Mouse (Mus musculus) spleen, adult 2 months (tissue): Measurements from ENCODE around the gene Selenon. TPM values are rescaled to one million over a fixed set of nuclear protein-coding genes. Genes with fewer than 3 reads are reported as not detected.

ENCODE experiments used
- DNase-seq, 2 experiments: peaks; one replicate each; pipeline versions ENCODE4 v3.0.0 to v3.0.0-alpha.2; 2012 to 2021; ENCODE audit warnings: low spot score in 2 of 2, low read depth in 1 of 2
- H3K27ac ChIP-seq: fragments of 200-500 bp; 2 replicates; pipeline ENCODE4 v1.5.1; 2012; ENCODE audit warnings: low read length, inconsistent platforms; ENCODE audit not compliant: insufficient read depth
- H3K27me3 ChIP-seq: fragments of 200-500 bp; 2 replicates; pipeline ENCODE4 v1.6.1; 2012; ENCODE audit warnings: mild to moderate bottlenecking, moderate library complexity, low read length, inconsistent platforms; ENCODE audit not compliant: control insufficient read depth, insufficient read depth
- H3K36me3 ChIP-seq: fragments of 200-500 bp; 2 replicates; pipeline ENCODE4 v1.6.1; 2012; ENCODE audit warnings: mild to moderate bottlenecking, low read length, inconsistent platforms; ENCODE audit not compliant: control insufficient read depth, insufficient read depth
- H3K4me1 ChIP-seq: fragments of 200-500 bp; 2 replicates; pipeline ENCODE4 v1.6.1; 2011; ENCODE audit warnings: inconsistent platforms; ENCODE audit not compliant: control insufficient read depth, insufficient read depth, insufficient read length
- H3K4me3 ChIP-seq: fragments of 200-500 bp; 2 replicates; pipeline ENCODE4 v1.5.1; 2011; ENCODE audit warnings: mild to moderate bottlenecking, inconsistent platforms; ENCODE audit not compliant: insufficient read depth, insufficient read length; ENCODE audit errors: extremely low read depth
- CTCF ChIP-seq: fragments of 200-500 bp; IDR thresholded peaks from 2 replicates; pipeline ENCODE4 v1.5.1; 2011; ENCODE audit warnings: mild to moderate bottlenecking, inconsistent platforms; ENCODE audit not compliant: insufficient read depth, insufficient read length, insufficient replicate concordance; ENCODE audit errors: extremely low read depth
- POLR2A ChIP-seq: fragments of 200-500 bp; IDR thresholded peaks from 2 replicates; pipeline ENCODE4 v1.6.1; 2011; ENCODE audit warnings: low read depth, low read length, inconsistent platforms
- WGBS: fragments of 180-500 bp; shearing (Covaris S2); methylation state at CpG from one replicate; pipeline ENCODE4 v1.1.7; 2018; 5-methylcytosine and 5-hydroxymethylcytosine counted together
- polyA plus RNA-seq: library from polyadenylated mRNA; depleted of rRNA; stranded (reverse); fragments of >200 nt; gene quantifications from 2 replicates; pipeline ENCODE4 v1.2.3, GENCODE M21; 2012

Selenon gene
- polyA plus RNA-seq, 1 experiment, result 8.3 TPM

DNA sequence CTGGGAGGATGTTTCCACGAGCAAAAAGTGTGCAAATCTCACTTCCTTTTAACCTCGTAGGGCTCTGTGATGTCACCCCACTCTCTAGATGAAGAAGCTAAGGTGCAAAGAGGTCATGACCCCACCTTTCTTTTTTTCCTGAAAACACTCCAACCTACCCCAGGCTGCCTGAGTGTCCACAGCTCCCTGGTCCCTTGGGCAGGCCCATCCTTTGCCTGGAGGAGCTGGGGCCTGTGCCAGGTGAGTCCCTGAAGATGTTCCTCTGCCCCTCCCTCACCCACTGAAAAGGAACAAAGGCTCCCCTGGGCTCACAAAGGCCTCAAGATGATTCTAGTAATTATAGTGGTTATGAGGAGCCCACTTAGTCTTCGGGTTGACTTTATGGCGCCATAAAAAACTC, 40.5 kb upstream of the Selenon start:
- no peaks in the 10 kb centered on the region for H3K36me3 ChIP-seq
- no peak for DNase-seq
- no peaks in the 10 kb centered on the region for H3K27me3 ChIP-seq
- 40% methylated on average over 4 of the region's 4 CpGs for WGBS
- TF ChIP-seq CTCF (no peak), POLR2A (no peak)
- 0 out of 2 replicates have a peak overlapping the region, but pooled peaks have one; percentile 11 for H3K27ac ChIP-seq
- no peak overlapping the region for H3K4me3 ChIP-seq
- peaks cover 28% of the 10 kb centered on the region; the same call in 1 of the 2 replicates for H3K4me1 ChIP-seq

GRCm38 (mm10) chr4:134591506-134592061, 39.6 kb upstream of the Selenon start:
- no peak overlapping the region for H3K27ac ChIP-seq

GRCm38 (mm10) chr4:134590227-134590926, 38.4 kb upstream of the Selenon start:
- peak; percentile 47; the same call in 1 of the 2 replicates for TF ChIP-seq CTCF
- no peak for TF ChIP-seq POLR2A
- no peak overlapping the region for H3K4me3 ChIP-seq
- WGBS, result 89% methylated on average over 10 of the region's 10 CpGs
- no peak for DNase-seq
- peaks cover 28% of the 10 kb centered on the region; the same call in 1 of the 2 replicates for H3K4me1 ChIP-seq
- H3K27me3 ChIP-seq, result no peaks in the 10 kb centered on the region
- no peaks in the 10 kb centered on the region for H3K36me3 ChIP-seq
- H3K27ac ChIP-seq, result no peak overlapping the region

More at GRCm38 (mm10) chr4:134591506-134592061, 39.6 kb upstream of the Selenon start:
- H3K27me3 ChIP-seq, result no peaks in the 10 kb centered on the region
- H3K4me3 ChIP-seq, result no peak overlapping the region
- no peak for DNase-seq
- H3K36me3 ChIP-seq, result no peaks in the 10 kb centered on the region
- 84% methylated on average over 11 of the region's 11 CpGs for WGBS
- TF ChIP-seq CTCF, result no peak
- no peak for TF ChIP-seq POLR2A
- peaks cover 28% of the 10 kb centered on the region; the same call in 1 of the 2 replicates for H3K4me1 ChIP-seq

GRCm38 (mm10) chr4:134589786-134590185, 37.8 kb upstream of the Selenon start:
- no peak overlapping the region for H3K4me3 ChIP-seq
- peaks cover 28% of the 10 kb centered on the region; the same call in 1 of the 2 replicates for H3K4me1 ChIP-seq
- no peaks in the 10 kb centered on the region for H3K36me3 ChIP-seq
- H3K27ac ChIP-seq, result no peak overlapping the region
- WGBS, result 93% methylated on average over 9 of the region's 9 CpGs
- no peak for DNase-seq
- TF ChIP-seq CTCF (no peak), POLR2A (no peak)
- H3K27me3 ChIP-seq, result no peaks in the 10 kb centered on the region

GRCm38 (mm10) chr4:134588951-134589350, 37.0 kb upstream of the Selenon start:
- no peak overlapping the region for H3K4me3 ChIP-seq
- no peaks in the 10 kb centered on the region for H3K36me3 ChIP-seq
- 68% methylated on average over 5 of the region's 5 CpGs for WGBS
- peaks cover 28% of the 10 kb centered on the region; the same call in 1 of the 2 replicates for H3K4me1 ChIP-seq
- TF ChIP-seq POLR2A (no peak), CTCF (no peak)
- no peak for DNase-seq
- no peak overlapping the region for H3K27ac ChIP-seq
- H3K27me3 ChIP-seq, result no peaks in the 10 kb centered on the region

- DNase-seq, result no peak
- Histone ChIP-seq H3K4me3 (no peak overlapping the region), H3K4me1 (peaks cover 28% of the 10 kb centered on the region; the same call in 1 of the 2 replicates), H3K27ac (no peak overlapping the region), H3K36me3 (no peaks in the 10 kb centered on the region), H3K27me3 (no peaks in the 10 kb centered on the region)
- TF ChIP-seq CTCF, result no peak
- TF ChIP-seq POLR2A, result no peak
- 41% methylated on average over 9 of the region's 9 CpGs for WGBS
Measured at GRCm38 (mm10) chr4:134588287-134588686, 36.3 kb upstream of the Selenon start.

- DNase-seq, result no peak
- no peak for TF ChIP-seq POLR2A
- no peak for TF ChIP-seq CTCF
- no peak overlapping the region for H3K27ac ChIP-seq
- H3K27me3 ChIP-seq, result no peaks in the 10 kb centered on the region
- no peak overlapping the region for H3K4me3 ChIP-seq
- peaks cover 24% of the 10 kb centered on the region; the same call in 1 of the 2 replicates for H3K4me1 ChIP-seq
- 68% methylated on average over 11 of the region's 11 CpGs for WGBS
- no peaks in the 10 kb centered on the region for H3K36me3 ChIP-seq
Measured at GRCm38 (mm10) chr4:134587636-134588197, 35.8 kb upstream of the Selenon start.
